Mouse (Mus musculus): ENCODE measurements around the gene Atp11c. TPM values are rescaled to one million over a fixed set of nuclear protein-coding genes. Genes with fewer than 3 reads are reported as not detected.

The Atp11c gene
- polyA plus RNA-seq, 1 experiment from 2014 or later = 4.5 TPM

GRCm38 (mm10) chrX:60547098-60547443, 45.4 kb downstream of the Atp11c start:
- TF ChIP-seq EP300 (IDR thresholded peaks at IDR 0.05) = no peak
- no peak for TF ChIP-seq CTCF (IDR thresholded peaks at IDR 0.05)
- no peaks in the 10 kb centered on the region for H3K36me3 ChIP-seq (ENCODE audit: insufficient read depth, low read length)
- DNase-seq (ENCODE audit: low spot score) (no peak), ATAC-seq (no peak)
- no peaks in the 10 kb centered on the region for H3K4me1 ChIP-seq (ENCODE audit: insufficient read depth, low read depth, low read length)
- no peak overlapping the region for H3K9ac ChIP-seq (replicated peaks; ENCODE audit: low read depth)
- no peaks in the 10 kb centered on the region for H3K9me3 ChIP-seq (ENCODE audit: low read length)
- H3K27ac ChIP-seq (ENCODE audit: low read length) = no peak overlapping the region
- peak overlapping the region; percentile 42 for H3K4me3 ChIP-seq (ENCODE audit: low read depth, low read length)
- WGBS = 18% methylated on average over 16 of the region's 16 CpGs
- peak overlapping the region; percentile 75 for H3K4me2 ChIP-seq (replicated peaks; ENCODE audit: low read depth, low read length)
- H3K27me3 ChIP-seq (replicated peaks; ENCODE audit: insufficient read depth, low read length) = no peaks in the 10 kb centered on the region

GRCm38 (mm10) chrX:60545906-60546305, 46.6 kb downstream of the Atp11c start:
- no peak for DNase-seq (ENCODE audit: low spot score)
- no peak overlapping the region for H3K4me2 ChIP-seq (replicated peaks; ENCODE audit: low read depth, low read length)
- no peaks in the 10 kb centered on the region for H3K27me3 ChIP-seq (replicated peaks; ENCODE audit: insufficient read depth, low read length)
- no peak overlapping the region for H3K4me3 ChIP-seq (ENCODE audit: low read depth, low read length)
- ATAC-seq = no peak
- no peak for TF ChIP-seq CTCF (IDR thresholded peaks at IDR 0.05)
- no peak for TF ChIP-seq EP300 (IDR thresholded peaks at IDR 0.05)
- no peak overlapping the region for H3K9ac ChIP-seq (replicated peaks; ENCODE audit: low read depth)
- H3K27ac ChIP-seq (ENCODE audit: low read length) = no peak overlapping the region
- 54% methylated on average over 3 of the region's 3 CpGs for WGBS
- H3K36me3 ChIP-seq (ENCODE audit: insufficient read depth, low read length) = no peaks in the 10 kb centered on the region
- H3K9me3 ChIP-seq (ENCODE audit: low read length) = no peaks in the 10 kb centered on the region
- H3K4me1 ChIP-seq (ENCODE audit: insufficient read depth, low read depth, low read length) = no peaks in the 10 kb centered on the region

- H3K4me2 ChIP-seq (replicated peaks; ENCODE audit: low read depth, low read length) = no peak overlapping the region
- H3K4me1 ChIP-seq (ENCODE audit: insufficient read depth, low read depth, low read length) = no peaks in the 10 kb centered on the region
- no peaks in the 10 kb centered on the region for H3K9me3 ChIP-seq (ENCODE audit: low read length)
- H3K9ac ChIP-seq (replicated peaks; ENCODE audit: low read depth) = no peak overlapping the region
- no peak for TF ChIP-seq EP300 (IDR thresholded peaks at IDR 0.05)
- no peak for TF ChIP-seq CTCF (IDR thresholded peaks at IDR 0.05)
- no peaks in the 10 kb centered on the region for H3K27me3 ChIP-seq (replicated peaks; ENCODE audit: insufficient read depth, low read length)
- no peak overlapping the region for H3K4me3 ChIP-seq (ENCODE audit: low read depth, low read length)
- H3K27ac ChIP-seq (ENCODE audit: low read length) = no peak overlapping the region
- no peaks in the 10 kb centered on the region for H3K36me3 ChIP-seq (ENCODE audit: insufficient read depth, low read length)
- DNase-seq (ENCODE audit: low spot score) (no peak), ATAC-seq (no peak)
- WGBS = 25% methylated on average over 1 of the region's 1 CpGs
Observed at GRCm38 (mm10) chrX:60545444-60545843, 47.1 kb downstream of the Atp11c start.

- no peak for ATAC-seq
- no peaks in the 10 kb centered on the region for H3K36me3 ChIP-seq (ENCODE audit: insufficient read depth, low read length)
- H3K9ac ChIP-seq (replicated peaks; ENCODE audit: low read depth) = no peak overlapping the region
- H3K4me2 ChIP-seq (replicated peaks; ENCODE audit: low read depth, low read length) = no peak overlapping the region
- WGBS = 45% methylated on average over 4 of the region's 4 CpGs
- no peak overlapping the region for H3K27ac ChIP-seq (ENCODE audit: low read length)
- DNase-seq (ENCODE audit: low spot score) = no peak
- no peak for TF ChIP-seq CTCF (IDR thresholded peaks at IDR 0.05)
- no peaks in the 10 kb centered on the region for H3K4me1 ChIP-seq (ENCODE audit: insufficient read depth, low read depth, low read length)
- no peak overlapping the region for H3K4me3 ChIP-seq (ENCODE audit: low read depth, low read length)
- no peaks in the 10 kb centered on the region for H3K27me3 ChIP-seq (replicated peaks; ENCODE audit: insufficient read depth, low read length)
- no peaks in the 10 kb centered on the region for H3K9me3 ChIP-seq (ENCODE audit: low read length)
Observed at GRCm38 (mm10) chrX:60544098-60544497, 48.4 kb downstream of the Atp11c start.

- Histone ChIP-seq H3K27ac (ENCODE audit: low read length) (no peak overlapping the region), H3K36me3 (ENCODE audit: insufficient read depth, low read length) (no peaks in the 10 kb centered on the region)
- WGBS = 50% methylated on average over 1 of the region's 1 CpGs
Observed at GRCm38 (mm10) chrX:60542901-60543300, 49.6 kb downstream of the Atp11c start.

GRCm38 (mm10) chrX:60539149-60539548, 53.3 kb downstream of the Atp11c start, which contains the start of gene Gm7073:
Gene Gm7073, minus strand, starts transcription at chrX:60539249.
- no peak within 1 kb of the TSS for H3K4me3 ChIP-seq (ENCODE audit: low read depth, low read length)
- no peak within 1 kb of the TSS for H3K27ac ChIP-seq (ENCODE audit: low read length)
- no peak within 1 kb of the TSS for H3K9ac ChIP-seq (replicated peaks; ENCODE audit: low read depth)
- H3K4me1 ChIP-seq (ENCODE audit: insufficient read depth, low read depth, low read length) = no peaks in the 10 kb centered on the region
- DNase-seq (ENCODE audit: low spot score) (no peak), ATAC-seq (no peak)
- H3K27me3 ChIP-seq (replicated peaks; ENCODE audit: insufficient read depth, low read length) = no peaks in the 10 kb centered on the region
- no peak for TF ChIP-seq CTCF (IDR thresholded peaks at IDR 0.05)
- no peak for TF ChIP-seq EP300 (IDR thresholded peaks at IDR 0.05)
- H3K36me3 ChIP-seq (ENCODE audit: insufficient read depth, low read length) = no peaks in the 10 kb centered on the region
- no peaks in the 10 kb centered on the region for H3K9me3 ChIP-seq (ENCODE audit: low read length)
- no peak within 1 kb of the TSS for H3K4me2 ChIP-seq (replicated peaks; ENCODE audit: low read depth, low read length)

More at GRCm38 (mm10) chrX:60542901-60543300, 49.6 kb downstream of the Atp11c start:
- DNase-seq (ENCODE audit: low spot score) (no peak), ATAC-seq (no peak)
- Histone ChIP-seq H3K4me1 (ENCODE audit: insufficient read depth, low read depth, low read length) (no peaks in the 10 kb centered on the region), H3K4me3 (ENCODE audit: low read depth, low read length) (no peak overlapping the region), H3K4me2 (replicated peaks; ENCODE audit: low read depth, low read length) (no peak overlapping the region), H3K27me3 (replicated peaks; ENCODE audit: insufficient read depth, low read length) (no peaks in the 10 kb centered on the region), H3K9ac (replicated peaks; ENCODE audit: low read depth) (no peak overlapping the region), H3K9me3 (ENCODE audit: low read length) (no peaks in the 10 kb centered on the region)
- no peak for TF ChIP-seq CTCF (IDR thresholded peaks at IDR 0.05)
- no peak for TF ChIP-seq EP300 (IDR thresholded peaks at IDR 0.05)

- Histone ChIP-seq H3K9ac (replicated peaks; ENCODE audit: low read depth) (no peak overlapping the region), H3K27ac (ENCODE audit: low read length) (no peak overlapping the region), H3K36me3 (ENCODE audit: insufficient read depth, low read length) (no peaks in the 10 kb centered on the region), H3K9me3 (ENCODE audit: low read length) (no peaks in the 10 kb centered on the region), H3K27me3 (replicated peaks; ENCODE audit: insufficient read depth, low read length) (no peaks in the 10 kb centered on the region), H3K4me1 (ENCODE audit: insufficient read depth, low read depth, low read length) (no peaks in the 10 kb centered on the region), H3K4me3 (ENCODE audit: low read depth, low read length) (no peak overlapping the region), H3K4me2 (replicated peaks; ENCODE audit: low read depth, low read length) (no peak overlapping the region)
- DNase-seq (ENCODE audit: low spot score) (no peak), ATAC-seq (no peak)
- TF ChIP-seq CTCF (IDR thresholded peaks at IDR 0.05) (peak; percentile 62), EP300 (IDR thresholded peaks at IDR 0.05) (no peak)
Observed at GRCm38 (mm10) chrX:60503995-60504394, 88.5 kb downstream of the Atp11c start.

Data from lung, postnatal 0 days (tissue).